Mouse (Mus musculus): ENCODE results near the gene Klhl18. TPM values are rescaled to one million over a fixed set of nuclear protein-coding genes. Genes with fewer than 3 reads are reported as not detected.

Klhl18 gene
- polyA plus RNA-seq, 1 experiment from 2014 or later: 5.2 TPM

GRCm38 (mm10) chr9:110466179-110466578 lies 10.3 kb downstream of the Klhl18 start:
- TF ChIP-seq CTCF (IDR thresholded peaks at IDR 0.05; ENCODE audit: low read depth): peak; percentile 57
- no peak overlapping the region for H3K27ac ChIP-seq (ENCODE audit: low read depth, low read length)
- ATAC-seq: no peak
- no peak overlapping the region for H3K4me2 ChIP-seq (replicated peaks; ENCODE audit: low read depth)
- peaks cover 10% of the 10 kb centered on the region; the same call in 1 of the 2 replicates for H3K36me3 ChIP-seq (ENCODE audit: control insufficient read depth, insufficient read depth)
- H3K4me3 ChIP-seq (ENCODE audit: low read depth, low read length): no peak overlapping the region
- H3K9me3 ChIP-seq (ENCODE audit: control insufficient read depth): no peaks in the 10 kb centered on the region
- H3K27me3 ChIP-seq (replicated peaks; ENCODE audit: control insufficient read depth, insufficient read depth, low read length): no peaks in the 10 kb centered on the region
- 90% methylated on average over 3 of the region's 3 CpGs for WGBS
- 0 out of 2 replicates have a peak, but pooled peaks cover 5% of the 10 kb centered on the region for H3K4me1 ChIP-seq (replicated peaks; ENCODE audit: control insufficient read depth, insufficient read depth, low read length)
- H3K9ac ChIP-seq (ENCODE audit: low read depth, low read length): no peak overlapping the region

GRCm38 (mm10) chr9:110465336-110465735 lies 11.2 kb downstream of the Klhl18 start:
- 80% methylated on average over 6 of the region's 6 CpGs for WGBS

GRCm38 (mm10) chr9:110463983-110464591 lies 12.4 kb downstream of the Klhl18 start:
- no peak for TF ChIP-seq CTCF (IDR thresholded peaks at IDR 0.05; ENCODE audit: low read depth)
- no peak for ATAC-seq
- Histone ChIP-seq H3K4me2 (replicated peaks; ENCODE audit: low read depth) (no peak overlapping the region), H3K4me3 (ENCODE audit: low read depth, low read length) (no peak overlapping the region), H3K36me3 (ENCODE audit: control insufficient read depth, insufficient read depth) (peaks cover 4% of the 10 kb centered on the region; the same call in 1 of the 2 replicates), H3K9me3 (ENCODE audit: control insufficient read depth) (no peaks in the 10 kb centered on the region), H3K4me1 (replicated peaks; ENCODE audit: control insufficient read depth, insufficient read depth, low read length) (0 out of 2 replicates have a peak, but pooled peaks cover 5% of the 10 kb centered on the region), H3K27ac (ENCODE audit: low read depth, low read length) (no peak overlapping the region), H3K27me3 (replicated peaks; ENCODE audit: control insufficient read depth, insufficient read depth, low read length) (no peaks in the 10 kb centered on the region), H3K9ac (ENCODE audit: low read depth, low read length) (no peak overlapping the region)
- WGBS: 93% methylated on average over 6 of the region's 6 CpGs

More at GRCm38 (mm10) chr9:110465336-110465735, 11.2 kb downstream of the Klhl18 start:
- Histone ChIP-seq H3K9ac (ENCODE audit: low read depth, low read length) (no peak overlapping the region), H3K27me3 (replicated peaks; ENCODE audit: control insufficient read depth, insufficient read depth, low read length) (no peaks in the 10 kb centered on the region), H3K4me1 (replicated peaks; ENCODE audit: control insufficient read depth, insufficient read depth, low read length) (0 out of 2 replicates have a peak, but pooled peaks cover 5% of the 10 kb centered on the region), H3K9me3 (ENCODE audit: control insufficient read depth) (no peaks in the 10 kb centered on the region), H3K27ac (ENCODE audit: low read depth, low read length) (no peak overlapping the region), H3K36me3 (ENCODE audit: control insufficient read depth, insufficient read depth) (peaks cover 10% of the 10 kb centered on the region; the same call in 1 of the 2 replicates), H3K4me2 (replicated peaks; ENCODE audit: low read depth) (no peak overlapping the region), H3K4me3 (ENCODE audit: low read depth, low read length) (no peak overlapping the region)
- TF ChIP-seq CTCF (IDR thresholded peaks at IDR 0.05; ENCODE audit: low read depth): no peak
- ATAC-seq: no peak

- TF ChIP-seq CTCF (IDR thresholded peaks at IDR 0.05; ENCODE audit: low read depth): no peak
- Histone ChIP-seq H3K9me3 (ENCODE audit: control insufficient read depth) (no peaks in the 10 kb centered on the region), H3K4me1 (replicated peaks; ENCODE audit: control insufficient read depth, insufficient read depth, low read length) (0 out of 2 replicates have a peak, but pooled peaks cover 5% of the 10 kb centered on the region), H3K4me3 (ENCODE audit: low read depth, low read length) (no peak overlapping the region), H3K9ac (ENCODE audit: low read depth, low read length) (no peak overlapping the region), H3K36me3 (ENCODE audit: control insufficient read depth, insufficient read depth) (peaks cover 4% of the 10 kb centered on the region; the same call in 1 of the 2 replicates), H3K27ac (ENCODE audit: low read depth, low read length) (0 out of 2 replicates have a peak overlapping the region, but pooled peaks have one; percentile 15), H3K4me2 (replicated peaks; ENCODE audit: low read depth) (no peak overlapping the region), H3K27me3 (replicated peaks; ENCODE audit: control insufficient read depth, insufficient read depth, low read length) (no peaks in the 10 kb centered on the region)
- ATAC-seq: no peak
- WGBS: 67% methylated on average over 7 of the region's 7 CpGs
Observed at GRCm38 (mm10) chr9:110462321-110462720, 14.2 kb downstream of the Klhl18 start.

GRCm38 (mm10) chr9:110460884-110461815 lies 15.3 kb downstream of the Klhl18 start:
- Histone ChIP-seq H3K4me2 (replicated peaks; ENCODE audit: low read depth) (no peak overlapping the region), H3K4me3 (ENCODE audit: low read depth, low read length) (no peak overlapping the region), H3K36me3 (ENCODE audit: control insufficient read depth, insufficient read depth) (no peaks in the 10 kb centered on the region), H3K9me3 (ENCODE audit: control insufficient read depth) (no peaks in the 10 kb centered on the region), H3K27ac (ENCODE audit: low read depth, low read length) (no peak overlapping the region), H3K27me3 (replicated peaks; ENCODE audit: control insufficient read depth, insufficient read depth, low read length) (no peaks in the 10 kb centered on the region), H3K4me1 (replicated peaks; ENCODE audit: control insufficient read depth, insufficient read depth, low read length) (0 out of 2 replicates have a peak, but pooled peaks cover 5% of the 10 kb centered on the region), H3K9ac (ENCODE audit: low read depth, low read length) (no peak overlapping the region)
- TF ChIP-seq CTCF (IDR thresholded peaks at IDR 0.05; ENCODE audit: low read depth): no peak
- WGBS: 78% methylated on average over 18 of the region's 18 CpGs
- ATAC-seq: peak; percentile 42; the same call in 1 of the 2 replicates
